Mouse (Mus musculus) heart, adult 2 months (tissue): Measurements from ENCODE around the gene Hes7. TPM values are rescaled to one million over a fixed set of nuclear protein-coding genes. Genes with fewer than 3 reads are reported as not detected.

Source experiments
- DNase-seq, 2 experiments: peaks; one replicate each; pipeline ENCODE4 v3.0.0; 2021
- H3K27ac ChIP-seq: fragments of 200-600 bp; 2 replicates; pipeline ENCODE4 v1.8.1; 2022
- H3K27me3 ChIP-seq: fragments of 200-500 bp; 2 replicates; pipeline ENCODE4 v1.6.1; 2012; ENCODE audit warnings: mild to moderate bottlenecking, low read length, inconsistent platforms, mixed read lengths; ENCODE audit not compliant: control insufficient read depth, insufficient read depth
- H3K36me3 ChIP-seq: fragments of 200-500 bp; 2 replicates; pipeline ENCODE4 v1.6.1; 2012; ENCODE audit warnings: low read length, inconsistent platforms; ENCODE audit not compliant: control insufficient read depth, insufficient read depth
- H3K4me1 ChIP-seq: fragments of 200-500 bp; 2 replicates; pipeline ENCODE4 v1.6.1; 2011; ENCODE audit warnings: low read length; ENCODE audit not compliant: control insufficient read depth, insufficient read depth
- H3K4me3 ChIP-seq: fragments of 200-600 bp; 2 replicates; pipeline ENCODE4 v1.8.1; 2022
- H3K79me2 ChIP-seq: fragments of 200-500 bp; replicated peaks from 2 replicates; pipeline ENCODE4 v1.6.1; 2012; ENCODE audit warnings: mild to moderate bottlenecking, inconsistent platforms, low read length, moderate library complexity, mixed read lengths; ENCODE audit not compliant: control insufficient read depth, insufficient read depth
- H3K9ac ChIP-seq: fragments of 200-500 bp; 2 replicates; pipeline ENCODE4 v1.6.1; 2012; ENCODE audit warnings: low read depth, mild to moderate bottlenecking, control low read depth, inconsistent platforms, low read length, mixed read lengths
- CTCF ChIP-seq: fragments of 200-600 bp; IDR thresholded peaks from 2 replicates; pipeline ENCODE4 v1.8.1; 2022; ENCODE audit warnings: antibody characterized with exemption, mild to moderate bottlenecking, moderate library complexity
- EP300 ChIP-seq: fragments of 200-500 bp; IDR thresholded peaks from 2 replicates; pipeline ENCODE4 v1.6.1; 2011; ENCODE audit warnings: low read depth, low read length, control low read depth; ENCODE audit not compliant: insufficient read depth
- POLR2A ChIP-seq: fragments of 200-500 bp; IDR thresholded peaks from 2 replicates; pipeline ENCODE4 v1.6.1; 2011; ENCODE audit warnings: mild to moderate bottlenecking, low read depth, low read length, control low read depth; ENCODE audit not compliant: insufficient read depth
- WGBS: fragments of 180-500 bp; shearing (Covaris S2); methylation state at CpG from one replicate; pipeline ENCODE4 v1.1.7; 2018; 5-methylcytosine and 5-hydroxymethylcytosine counted together
- intact Hi-C: fragments of 180-260 bp; cut with DNase I; formaldehyde crosslinking; loops from one replicate; pipeline ENCODE4 v1.15.1; 2025
- polyA plus RNA-seq: library from polyadenylated mRNA; depleted of rRNA; stranded (reverse); fragments of >200 nt; gene quantifications from 2 replicates; pipeline ENCODE4 v1.2.3, GENCODE M21; 2012
- total RNA-seq, 2 experiments: library from RNA; stranded (reverse); gene quantifications; 2 replicates each; pipeline ENCODE4 v1.2.3; 2021

Hes7 gene
- total and polyA plus RNA-seq, 3 experiments, result 0.10 to 0.11 TPM; not detected in 1

DNA sequence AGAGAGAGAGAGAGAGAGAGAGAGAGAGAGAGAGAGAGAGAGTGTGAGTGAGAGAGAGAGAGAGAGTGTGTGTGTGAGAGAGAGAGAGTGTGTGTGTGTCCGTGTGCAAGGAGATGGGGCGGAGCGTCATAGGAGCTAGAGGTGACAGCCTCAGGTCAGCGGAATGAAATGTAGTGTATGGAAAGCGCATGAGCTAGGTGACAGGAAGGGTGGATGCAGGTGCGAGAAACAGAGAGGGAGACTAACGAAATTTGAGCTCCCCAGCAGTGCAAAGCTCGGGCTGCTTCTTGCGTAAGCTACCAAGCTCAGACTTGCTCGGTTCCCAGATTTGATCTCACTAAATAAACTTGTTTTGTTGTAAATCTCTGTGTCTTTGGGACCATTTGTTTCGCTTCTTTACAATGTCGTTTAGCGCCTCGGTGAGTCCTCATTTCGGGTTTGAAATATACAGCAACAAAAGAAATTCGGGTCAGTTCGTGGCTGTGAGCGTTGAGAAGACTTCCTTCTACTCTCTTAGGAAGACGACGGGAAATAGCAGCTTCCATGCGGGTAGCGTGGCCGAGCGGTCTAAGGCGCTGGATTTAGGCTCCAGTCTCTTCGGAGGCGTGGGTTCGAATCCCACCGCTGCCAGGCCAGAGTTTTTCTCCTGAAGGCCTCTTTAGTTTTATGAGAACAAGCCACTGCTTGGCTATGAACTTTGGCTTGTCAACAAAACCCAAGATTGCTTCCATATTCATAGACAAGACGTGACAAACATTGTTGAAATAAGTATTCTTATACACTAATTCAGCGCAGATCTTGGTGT lies 3.7 kb downstream of the Hes7 start:
- H3K4me1 ChIP-seq, result peaks cover 6% of the 10 kb centered on the region; the same call in 1 of the 2 replicates
- TF ChIP-seq CTCF (no peak), POLR2A (0 out of 2 replicates have a peak, but pooled peaks have one; percentile 25), EP300 (peak; percentile 67; the same call in 1 of the 2 replicates)
- peak overlapping the region; percentile 61 for H3K9ac ChIP-seq

GRCm38 (mm10) chr11:69124498-69124847 lies 4.3 kb downstream of the Hes7 start:
- no peaks in the 10 kb centered on the region for H3K27me3 ChIP-seq
- no peak overlapping the region for H3K9ac ChIP-seq
- H3K27ac ChIP-seq, result peak overlapping the region; percentile 82
- H3K36me3 ChIP-seq, result no peaks in the 10 kb centered on the region
- H3K4me3 ChIP-seq, result peak overlapping the region; percentile 61
- WGBS, result 0% methylated on average over 3 of the region's 3 CpGs
- peaks cover 6% of the 10 kb centered on the region; the same call in 1 of the 2 replicates for H3K4me1 ChIP-seq
- TF ChIP-seq POLR2A, result no peak
- intact Hi-C loops, result loop anchor here (1.0 to 5.0 kb wide), 3 partner anchors 61 to 157 kb away; partner anchors contain the start of gene Slc25a35
- peak in 1 of 2 experiments; percentile 66 for DNase-seq
- H3K79me2 ChIP-seq, result no peaks in the 10 kb centered on the region

More for the DNA sequence above, 3.7 kb downstream of the Hes7 start:
- intact Hi-C loops, result loop anchor here (1.0 to 5.0 kb wide), 3 partner anchors 61 to 157 kb away; partner anchors contain the start of gene Slc25a35
- Histone ChIP-seq H3K27ac (peak overlapping the region; percentile 82), H3K79me2 (no peaks in the 10 kb centered on the region), H3K27me3 (no peaks in the 10 kb centered on the region), H3K36me3 (no peaks in the 10 kb centered on the region), H3K4me3 (peak overlapping the region; percentile 61)
- DNase-seq, result peak; percentile 89 to 93
- under 1% methylated on average over 31 of the region's 31 CpGs for WGBS

GRCm38 (mm10) chr11:69125041-69125851 lies 5.0 kb downstream of the Hes7 start:
- DNase-seq, result peak; percentile 83 to 85
- Histone ChIP-seq H3K9ac (peak overlapping the region; percentile 67), H3K4me3 (peak overlapping the region; percentile 61), H3K36me3 (no peaks in the 10 kb centered on the region), H3K79me2 (no peaks in the 10 kb centered on the region), H3K27ac (peak overlapping the region; percentile 82), H3K27me3 (no peaks in the 10 kb centered on the region), H3K4me1 (peaks cover 6% of the 10 kb centered on the region; the same call in 1 of the 2 replicates)
- intact Hi-C loops, result loop anchor here (1.0 to 5.0 kb wide), 2 partner anchors 25 to 107 kb away; no protein-coding TSS in a partner anchor
- TF ChIP-seq POLR2A (no peak), EP300 (0 out of 2 replicates have a peak, but pooled peaks have one; percentile 20), CTCF (peak; percentile 84)
- WGBS, result under 1% methylated on average over 24 of the region's 24 CpGs

- intact Hi-C loops, result loop anchor here (1.0 to 5.0 kb wide), 2 partner anchors 25 to 107 kb away; no protein-coding TSS in a partner anchor
- Histone ChIP-seq H3K27me3 (no peaks in the 10 kb centered on the region), H3K4me1 (peaks cover 6% of the 10 kb centered on the region; the same call in 1 of the 2 replicates), H3K79me2 (no peaks in the 10 kb centered on the region), H3K9ac (peak within 1 kb of the TSS; percentile 67), H3K36me3 (no peaks in the 10 kb centered on the region), H3K4me3 (peak within 1 kb of the TSS; percentile 61), H3K27ac (peak within 1 kb of the TSS; percentile 82)
- TF ChIP-seq CTCF (no peak), POLR2A (no peak), EP300 (no peak)
- no peak for DNase-seq
- 3% methylated on average over 3 of the region's 3 CpGs for WGBS
Measured at GRCm38 (mm10) chr11:69125852-69125918, 5.5 kb downstream of the Hes7 start, which contains the start of gene Aloxe3. Aloxe3 (plus strand) TSS chr11:69125896.

DNA sequence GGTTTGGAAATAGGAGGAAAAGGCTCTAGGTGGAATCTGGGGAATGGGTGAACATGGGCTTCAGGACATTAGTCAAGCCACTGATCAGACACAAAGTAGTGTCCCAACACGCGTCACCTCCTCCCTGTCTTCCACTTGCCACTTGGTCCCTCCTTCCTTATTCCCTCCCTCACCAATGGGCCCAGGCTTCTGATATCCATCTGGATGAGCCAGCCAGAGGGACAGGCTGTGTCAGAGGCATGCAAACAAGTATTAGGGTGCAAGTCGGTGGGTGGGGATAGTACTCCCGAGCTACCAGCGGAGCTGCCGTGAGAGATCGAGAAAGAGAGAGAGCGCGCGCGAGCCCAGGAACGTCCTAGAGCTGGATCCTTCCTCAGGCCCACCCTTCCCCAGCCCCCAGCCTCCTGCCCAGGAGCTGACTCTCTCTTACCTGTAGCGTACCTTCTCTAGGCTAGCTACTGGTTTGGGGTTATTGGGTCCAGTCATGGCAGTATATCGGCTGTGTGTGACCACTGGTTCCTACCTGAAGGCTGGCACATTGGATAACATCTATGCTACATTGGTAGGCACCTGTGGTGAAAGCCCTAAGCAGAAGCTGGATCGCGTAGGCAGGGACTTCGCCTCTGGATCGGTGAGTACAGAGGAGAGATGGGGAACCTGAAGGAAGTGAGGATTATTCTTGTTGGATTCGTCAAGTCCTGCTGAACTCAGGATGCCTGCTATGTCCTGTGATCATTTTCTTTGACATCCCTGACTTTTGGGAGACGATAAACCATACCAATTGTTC lies 5.9 kb downstream of the Hes7 start:
- Histone ChIP-seq H3K79me2 (no peaks in the 10 kb centered on the region), H3K4me1 (peaks cover 3% of the 10 kb centered on the region; the same call in 1 of the 2 replicates), H3K36me3 (no peaks in the 10 kb centered on the region), H3K27me3 (no peaks in the 10 kb centered on the region), H3K4me3 (peak overlapping the region; percentile 61), H3K27ac (peak overlapping the region; percentile 82), H3K9ac (peak overlapping the region; percentile 67)
- intact Hi-C loops, result loop anchor here (1.0 to 5.0 kb wide), 2 partner anchors 24 to 106 kb away; no protein-coding TSS in a partner anchor
- TF ChIP-seq POLR2A (no peak), EP300 (no peak), CTCF (no peak)
- WGBS, result 27% methylated on average over 20 of the region's 20 CpGs
- peak in 1 of 2 experiments; percentile 39 for DNase-seq
